Mouse (Mus musculus): Measurements from ENCODE around the gene C1qtnf1. TPM values are rescaled to one million over a fixed set of nuclear protein-coding genes. Genes with fewer than 3 reads are reported as not detected.

C1qtnf1 gene
- polyA plus RNA-seq, 1 experiment from 2014 or later, result 12.1 TPM

DNA sequence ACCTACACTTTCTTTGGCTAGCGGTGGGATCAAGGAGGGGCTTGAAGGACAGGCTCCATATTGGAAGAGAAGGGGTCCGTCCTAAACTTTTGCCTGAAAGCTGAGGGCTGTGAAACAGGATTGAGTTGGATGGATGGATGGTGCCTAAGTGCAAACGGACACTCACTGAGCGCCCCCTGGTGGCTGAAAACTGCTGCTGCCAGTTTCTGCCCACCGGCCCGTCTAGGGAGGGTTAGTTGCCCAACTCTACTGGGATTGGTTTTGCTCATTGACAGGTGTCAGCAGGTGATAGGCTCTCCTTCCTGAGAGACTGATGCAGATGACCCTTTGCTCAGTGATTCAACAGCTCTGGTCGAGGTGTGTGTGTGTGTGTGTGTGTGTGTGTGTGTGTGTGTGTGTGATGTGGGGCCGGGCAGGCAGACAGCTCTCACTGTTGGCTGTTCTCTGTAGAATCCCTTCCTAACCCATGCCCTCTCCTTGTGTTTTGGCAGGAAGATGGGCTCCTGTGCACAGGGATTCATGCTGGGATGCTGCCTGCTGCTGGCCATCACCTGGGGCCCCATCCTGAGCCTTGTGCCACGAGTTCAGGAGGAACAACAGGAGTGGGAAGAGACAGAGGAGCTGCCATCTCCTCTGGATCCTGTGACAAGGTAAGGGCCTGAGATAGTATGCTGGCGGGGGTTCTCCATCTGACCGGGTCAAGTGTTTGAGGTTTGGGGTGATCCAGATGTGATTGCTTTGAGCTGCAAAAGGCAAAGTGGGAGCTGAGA, 15.4 kb downstream of the C1qtnf1 start:
- no peak overlapping the region for H3K27ac ChIP-seq

DNA sequence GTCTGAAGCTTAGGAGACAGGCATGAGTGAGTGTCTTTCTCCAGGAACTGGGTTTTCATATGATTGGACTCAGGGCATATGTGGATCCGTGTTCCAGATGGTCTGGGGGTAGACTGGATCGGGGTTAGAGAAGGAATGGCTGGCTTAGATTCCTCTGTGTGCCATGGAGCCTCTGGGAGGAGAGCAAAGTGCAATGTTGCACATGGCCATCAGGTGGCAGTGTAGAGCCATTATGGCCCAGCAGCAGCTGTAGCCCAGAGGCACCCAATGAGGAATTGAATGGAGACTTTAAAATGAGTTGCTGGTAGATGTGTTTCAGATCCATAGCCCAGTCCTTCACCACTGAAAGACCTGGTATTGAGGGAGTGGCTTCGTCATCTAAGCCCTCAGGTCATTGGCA, 17.8 kb downstream of the C1qtnf1 start:
- Histone ChIP-seq H3K4me3 (no peak overlapping the region), H3K27me3 (0 out of 2 replicates have a peak, but pooled peaks cover 4% of the 10 kb centered on the region), H3K27ac (no peak overlapping the region), H3K4me2 (no peak overlapping the region), H3K9ac (no peak overlapping the region), H3K36me3 (peaks cover 14% of the 10 kb centered on the region; the same call in 1 of the 2 replicates), H3K9me3 (no peaks in the 10 kb centered on the region), H3K4me1 (peaks cover 5% of the 10 kb centered on the region)
- 13% methylated on average over 3 of the region's 3 CpGs for WGBS
- ATAC-seq (ENCODE audit: insufficient number of reproducible peaks, low FRiP score, low TSS enrichment, low read depth), result no peak

More for the DNA sequence above, 15.4 kb downstream of the C1qtnf1 start:
- no peak overlapping the region for H3K4me3 ChIP-seq
- peaks cover 9% of the 10 kb centered on the region; the same call in 1 of the 2 replicates for H3K36me3 ChIP-seq
- no peak for ATAC-seq (ENCODE audit: insufficient number of reproducible peaks, low FRiP score, low TSS enrichment, low read depth)
- no peak overlapping the region for H3K4me2 ChIP-seq
- H3K9ac ChIP-seq, result no peak overlapping the region
- WGBS, result 32% methylated on average over 11 of the region's 11 CpGs
- H3K4me1 ChIP-seq, result peaks cover 17% of the 10 kb centered on the region
- no peaks in the 10 kb centered on the region for H3K9me3 ChIP-seq
- H3K27me3 ChIP-seq, result 0 out of 2 replicates have a peak, but pooled peaks cover 4% of the 10 kb centered on the region

- ATAC-seq (ENCODE audit: insufficient number of reproducible peaks, low FRiP score, low TSS enrichment, low read depth), result no peak
- H3K4me1 ChIP-seq, result peaks cover 5% of the 10 kb centered on the region
- H3K27me3 ChIP-seq, result 0 out of 2 replicates have a peak, but pooled peaks cover 4% of the 10 kb centered on the region
- peaks cover 18% of the 10 kb centered on the region; the same call in 1 of the 2 replicates for H3K36me3 ChIP-seq
- H3K4me2 ChIP-seq, result no peak overlapping the region
- 0 out of 2 replicates have a peak overlapping the region, but pooled peaks have one; percentile 47 for H3K27ac ChIP-seq
- H3K4me3 ChIP-seq, result no peak overlapping the region
- no peak overlapping the region for H3K9ac ChIP-seq
- H3K9me3 ChIP-seq, result no peaks in the 10 kb centered on the region
- WGBS, result 30% methylated on average over 4 of the region's 4 CpGs
These were observed 19.3 kb downstream of the C1qtnf1 start for GRCm38 (mm10) chr11:118447346-118447745.

DNA sequence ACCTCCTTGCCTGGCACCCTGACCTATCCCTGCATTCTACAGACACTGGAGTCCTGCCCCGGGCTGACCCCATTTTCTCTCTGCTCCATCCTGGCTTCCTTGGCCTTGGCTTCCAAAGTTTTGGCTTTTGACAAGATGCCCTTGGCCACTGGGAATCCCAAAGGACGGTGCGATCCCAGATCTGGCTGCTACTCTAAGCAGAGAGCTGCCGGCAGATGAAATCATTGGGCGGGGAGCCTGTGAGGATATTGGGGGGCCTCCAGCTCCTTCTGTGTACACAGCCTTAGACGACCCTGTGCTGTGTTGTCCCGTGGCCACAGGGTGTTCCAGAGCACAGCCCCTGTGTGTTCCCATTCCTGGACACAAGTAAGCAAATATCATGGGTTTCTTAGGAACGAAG, 20.4 kb downstream of the C1qtnf1 start:
- Histone ChIP-seq H3K36me3 (peaks cover 18% of the 10 kb centered on the region; the same call in 1 of the 2 replicates), H3K27ac (no peak overlapping the region), H3K4me1 (peaks cover 5% of the 10 kb centered on the region), H3K9me3 (no peaks in the 10 kb centered on the region), H3K4me3 (no peak overlapping the region), H3K4me2 (no peak overlapping the region), H3K27me3 (0 out of 2 replicates have a peak, but pooled peaks cover 4% of the 10 kb centered on the region), H3K9ac (no peak overlapping the region)
- 79% methylated on average over 8 of the region's 8 CpGs for WGBS
- ATAC-seq (ENCODE audit: insufficient number of reproducible peaks, low FRiP score, low TSS enrichment, low read depth), result no peak

- H3K27me3 ChIP-seq, result no peaks in the 10 kb centered on the region
- no peak for ATAC-seq (ENCODE audit: insufficient number of reproducible peaks, low FRiP score, low TSS enrichment, low read depth)
- no peak overlapping the region for H3K4me3 ChIP-seq
- 80% methylated on average over 6 of the region's 6 CpGs for WGBS
- no peaks in the 10 kb centered on the region for H3K9me3 ChIP-seq
- no peak overlapping the region for H3K9ac ChIP-seq
- H3K4me2 ChIP-seq, result no peak overlapping the region
- peaks cover 18% of the 10 kb centered on the region; the same call in 1 of the 2 replicates for H3K36me3 ChIP-seq
- no peak overlapping the region for H3K27ac ChIP-seq
- peaks cover 5% of the 10 kb centered on the region for H3K4me1 ChIP-seq
These were observed 23.2 kb downstream of the C1qtnf1 start for GRCm38 (mm10) chr11:118451211-118451610.

DNA sequence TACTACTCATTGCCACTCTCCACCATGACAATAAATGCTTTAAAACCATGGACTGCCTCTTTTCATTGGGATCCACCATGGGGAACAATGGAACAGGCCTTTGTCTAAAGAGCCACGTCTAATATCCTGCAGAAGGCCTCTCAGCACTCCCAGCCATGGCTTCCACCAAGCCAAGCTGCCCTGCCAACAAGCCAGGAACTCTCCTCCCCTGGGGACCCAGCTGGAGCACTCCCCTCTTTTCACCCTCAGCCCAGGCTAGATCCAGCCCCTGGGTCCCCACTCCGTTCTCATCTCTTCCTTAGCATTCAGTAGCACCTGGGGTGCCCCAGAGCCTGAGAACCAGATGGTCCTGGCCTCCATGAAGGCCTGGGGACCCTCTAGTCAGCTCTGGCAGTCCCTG, 25.0 kb downstream of the C1qtnf1 start:
- no peaks in the 10 kb centered on the region for H3K27me3 ChIP-seq
- H3K4me1 ChIP-seq, result no peaks in the 10 kb centered on the region
- no peak overlapping the region for H3K9ac ChIP-seq
- no peak overlapping the region for H3K4me2 ChIP-seq
- no peak overlapping the region for H3K27ac ChIP-seq
- WGBS, result 75% methylated on average over 2 of the region's 2 CpGs
- H3K9me3 ChIP-seq, result no peaks in the 10 kb centered on the region
- ATAC-seq (ENCODE audit: insufficient number of reproducible peaks, low FRiP score, low TSS enrichment, low read depth), result no peak
- peaks cover 12% of the 10 kb centered on the region; the same call in 1 of the 2 replicates for H3K36me3 ChIP-seq
- H3K4me3 ChIP-seq, result no peak overlapping the region

- Histone ChIP-seq H3K4me1 (peaks cover 3% of the 10 kb centered on the region), H3K9me3 (no peaks in the 10 kb centered on the region), H3K4me2 (no peak overlapping the region), H3K27ac (no peak overlapping the region), H3K36me3 (0 out of 2 replicates have a peak, but pooled peaks cover 9% of the 10 kb centered on the region), H3K4me3 (no peak overlapping the region), H3K27me3 (no peaks in the 10 kb centered on the region), H3K9ac (no peak overlapping the region)
- WGBS, result 66% methylated on average over 11 of the region's 11 CpGs
- no peak for ATAC-seq (ENCODE audit: insufficient number of reproducible peaks, low FRiP score, low TSS enrichment, low read depth)
These were observed 26.1 kb downstream of the C1qtnf1 start for GRCm38 (mm10) chr11:118453886-118454671.

GRCm38 (mm10) chr11:118455788-118456187, 27.8 kb downstream of the C1qtnf1 start:
- no peak overlapping the region for H3K9ac ChIP-seq
- WGBS, result 84% methylated on average over 6 of the region's 6 CpGs
- no peak overlapping the region for H3K4me3 ChIP-seq
- no peaks in the 10 kb centered on the region for H3K27me3 ChIP-seq
- no peak overlapping the region for H3K4me2 ChIP-seq
- H3K4me1 ChIP-seq, result peaks cover 7% of the 10 kb centered on the region
- H3K9me3 ChIP-seq, result no peaks in the 10 kb centered on the region
- H3K27ac ChIP-seq, result no peak overlapping the region
- H3K36me3 ChIP-seq, result 0 out of 2 replicates have a peak, but pooled peaks cover 5% of the 10 kb centered on the region
- ATAC-seq (ENCODE audit: insufficient number of reproducible peaks, low FRiP score, low TSS enrichment, low read depth), result no peak

DNA sequence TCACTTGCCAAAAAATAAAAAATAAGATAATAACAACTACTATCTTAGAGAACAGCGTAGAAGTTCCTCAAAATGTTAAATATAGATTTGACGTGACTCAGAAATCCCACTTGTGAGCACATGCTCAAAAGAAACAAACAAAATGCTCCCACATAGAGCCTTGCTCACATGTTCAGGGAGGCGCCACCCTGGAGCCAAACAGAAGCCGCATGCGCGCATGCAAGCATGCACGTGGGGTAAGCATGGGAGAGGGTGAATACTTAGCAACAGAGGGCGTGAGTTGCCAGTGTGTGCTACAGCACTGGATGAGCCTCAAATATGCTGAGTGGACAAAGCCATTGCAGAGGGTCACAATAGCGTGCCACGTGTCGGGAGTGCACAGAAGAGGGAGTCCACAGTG, 28.9 kb downstream of the C1qtnf1 start:
- Histone ChIP-seq H3K4me3 (no peak overlapping the region), H3K9me3 (no peaks in the 10 kb centered on the region), H3K4me2 (no peak overlapping the region), H3K36me3 (no peaks in the 10 kb centered on the region), H3K27me3 (no peaks in the 10 kb centered on the region), H3K4me1 (peaks cover 7% of the 10 kb centered on the region), H3K27ac (no peak overlapping the region), H3K9ac (no peak overlapping the region)
- 82% methylated on average over 11 of the region's 11 CpGs for WGBS
- no peak for ATAC-seq (ENCODE audit: insufficient number of reproducible peaks, low FRiP score, low TSS enrichment, low read depth)

GRCm38 (mm10) chr11:118459051-118459450, 31.0 kb downstream of the C1qtnf1 start:
- Histone ChIP-seq H3K27ac (no peak overlapping the region), H3K9me3 (no peaks in the 10 kb centered on the region), H3K27me3 (no peaks in the 10 kb centered on the region), H3K4me1 (peaks cover 7% of the 10 kb centered on the region), H3K4me2 (no peak overlapping the region), H3K9ac (no peak overlapping the region), H3K4me3 (no peak overlapping the region), H3K36me3 (no peaks in the 10 kb centered on the region)
- ATAC-seq (ENCODE audit: insufficient number of reproducible peaks, low FRiP score, low TSS enrichment, low read depth), result no peak
- WGBS, result 28% methylated on average over 8 of the region's 8 CpGs

DNA sequence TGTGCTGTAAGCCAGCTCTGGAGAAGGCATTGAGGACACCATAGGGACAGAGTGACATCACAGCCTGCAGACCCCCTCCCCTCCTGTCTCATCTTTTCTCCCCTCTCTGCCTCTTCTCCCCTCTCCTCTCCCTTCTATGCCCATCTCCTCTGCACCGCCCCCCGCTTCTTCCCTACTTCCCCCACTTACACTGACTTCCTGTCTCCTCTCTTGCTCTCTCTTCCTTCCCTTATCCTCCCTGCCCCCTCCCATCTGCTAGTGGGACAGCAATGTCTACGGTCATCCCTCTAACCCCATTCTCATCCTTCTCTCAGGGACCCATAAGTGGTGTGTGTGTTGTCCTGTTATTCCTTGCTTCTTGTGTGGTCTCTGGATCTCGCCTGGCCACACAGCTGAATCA, 31.5 kb downstream of the C1qtnf1 start:
- Histone ChIP-seq H3K4me3 (no peak overlapping the region), H3K4me1 (peaks cover 7% of the 10 kb centered on the region), H3K4me2 (no peak overlapping the region), H3K27me3 (no peaks in the 10 kb centered on the region), H3K36me3 (no peaks in the 10 kb centered on the region), H3K9me3 (no peaks in the 10 kb centered on the region), H3K9ac (no peak overlapping the region), H3K27ac (no peak overlapping the region)
- WGBS, result 66% methylated on average over 4 of the region's 4 CpGs
- ATAC-seq (ENCODE audit: insufficient number of reproducible peaks, low FRiP score, low TSS enrichment, low read depth), result no peak

GRCm38 (mm10) chr11:118460280-118460679, 32.3 kb downstream of the C1qtnf1 start:
- no peak for ATAC-seq (ENCODE audit: insufficient number of reproducible peaks, low FRiP score, low TSS enrichment, low read depth)
- 65% methylated on average over 6 of the region's 6 CpGs for whole genome bisulfite sequencing
- no peaks in the 10 kb centered on the region for H3K36me3 ChIP-seq
- no peak overlapping the region for H3K27ac ChIP-seq
- H3K9me3 ChIP-seq, result no peaks in the 10 kb centered on the region
- no peak overlapping the region for H3K4me2 ChIP-seq
- H3K4me3 ChIP-seq, result no peak overlapping the region
- peaks cover 7% of the 10 kb centered on the region for H3K4me1 ChIP-seq
- no peak overlapping the region for H3K9ac ChIP-seq
- no peaks in the 10 kb centered on the region for H3K27me3 ChIP-seq
